Mouse (Mus musculus) kidney, embryonic 14.5 days (tissue): ENCODE data around the gene Bud13. TPM values are rescaled to one million over a fixed set of nuclear protein-coding genes. Genes with fewer than 3 reads are reported as not detected.

ENCODE experiments used
- ATAC-seq: fragments of 200-750 bp; cut with Nextera tagmentation; 2 replicates; pipeline ENCODE4 v1.8.0; 2017; ENCODE audit warnings: moderate number of reproducible peaks, mild to moderate bottlenecking, moderate TSS enrichment, moderate library complexity; ENCODE audit not compliant: low FRiP score, low TSS enrichment
- H3K27ac ChIP-seq: fragments of 300-500 bp; sonication (generic); 2 replicates; pipeline ENCODE4 v1.5.1; 2014; ENCODE audit warnings: low read depth, mild to moderate bottlenecking, low read length, moderate library complexity, mixed read lengths
- H3K27me3 ChIP-seq: fragments of 300-500 bp; sonication (generic); 2 replicates; pipeline ENCODE4 v1.6.1; 2014; ENCODE audit warnings: mild to moderate bottlenecking, low read length; ENCODE audit not compliant: control insufficient read depth, insufficient read depth
- H3K36me3 ChIP-seq: fragments of 300-500 bp; sonication (generic); 2 replicates; pipeline ENCODE4 v1.6.1; 2014; ENCODE audit warnings: low read length, mixed read lengths; ENCODE audit not compliant: control insufficient read depth, insufficient read depth
- H3K4me1 ChIP-seq: fragments of 300-500 bp; sonication (generic); 2 replicates; pipeline ENCODE4 v1.6.1; 2014; ENCODE audit warnings: low read length, mixed read lengths; ENCODE audit not compliant: control insufficient read depth, insufficient read depth
- H3K4me2 ChIP-seq: fragments of 300-500 bp; sonication (generic); replicated peaks from 2 replicates; pipeline ENCODE4 v1.6.1; 2014; ENCODE audit warnings: low read depth, mild to moderate bottlenecking, low read length
- H3K4me3 ChIP-seq: fragments of 300-500 bp; sonication (generic); 2 replicates; pipeline ENCODE4 v1.5.1; 2014; ENCODE audit warnings: mild to moderate bottlenecking, low read length
- H3K9ac ChIP-seq: fragments of 300-500 bp; sonication (generic); 2 replicates; pipeline ENCODE4 v1.6.1; 2014; ENCODE audit warnings: low read depth, mild to moderate bottlenecking, low read length, moderate library complexity
- H3K9me3 ChIP-seq: fragments of 300-500 bp; sonication (generic); 2 replicates; pipeline ENCODE4 v1.6.1; 2016; ENCODE audit warnings: low read length; ENCODE audit not compliant: control insufficient read depth
- WGBS: fragments of 180-500 bp; shearing (Covaris S2); extraction: QIAGEN DNeasy Blood & Tissue Kit; methylation state at CpG from one replicate; pipeline ENCODE4 v1.1.7; 2014; 5-methylcytosine and 5-hydroxymethylcytosine counted together
- polyA plus RNA-seq: library from polyadenylated mRNA; unstranded; fragments of >200 nt; fragmentation: Nextera tagmentation; extraction: Ambion mirVana; gene quantifications from 2 replicates; pipeline ENCODE4 v1.2.1, GENCODE M21; 2014

The Bud13 gene
- polyA plus RNA-seq, 1 experiment from 2014 or later = 28.6 TPM

DNA sequence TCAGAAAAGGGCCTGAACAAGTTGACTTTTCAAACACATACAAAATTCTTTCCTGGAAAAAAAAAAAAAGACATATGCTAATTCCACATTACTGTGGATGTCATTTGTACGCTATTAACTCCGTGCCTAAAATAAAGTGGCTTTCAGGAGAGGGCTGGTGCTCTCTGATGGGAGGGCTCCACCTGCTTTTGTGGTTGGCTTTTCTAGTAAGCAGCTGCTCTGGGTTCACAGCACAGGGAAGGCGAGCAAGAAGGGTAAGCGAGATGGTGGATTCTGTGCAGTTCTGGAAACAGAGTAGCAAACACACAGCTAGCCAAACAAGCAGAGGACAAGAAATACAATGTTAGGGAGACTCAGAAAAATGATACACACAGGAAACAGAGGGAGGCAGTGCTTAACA lies 55.6 kb downstream of the Bud13 start:
- no peak overlapping the region for H3K4me3 ChIP-seq
- ATAC-seq = no peak
- no peak overlapping the region for H3K4me2 ChIP-seq
- H3K9me3 ChIP-seq = no peaks in the 10 kb centered on the region
- H3K9ac ChIP-seq = no peak overlapping the region
- 37% methylated on average over 4 of the region's 4 CpGs for WGBS
- H3K4me1 ChIP-seq = no peaks in the 10 kb centered on the region
- no peaks in the 10 kb centered on the region for H3K36me3 ChIP-seq
- no peak overlapping the region for H3K27ac ChIP-seq
- H3K27me3 ChIP-seq = peaks cover 3% of the 10 kb centered on the region

DNA sequence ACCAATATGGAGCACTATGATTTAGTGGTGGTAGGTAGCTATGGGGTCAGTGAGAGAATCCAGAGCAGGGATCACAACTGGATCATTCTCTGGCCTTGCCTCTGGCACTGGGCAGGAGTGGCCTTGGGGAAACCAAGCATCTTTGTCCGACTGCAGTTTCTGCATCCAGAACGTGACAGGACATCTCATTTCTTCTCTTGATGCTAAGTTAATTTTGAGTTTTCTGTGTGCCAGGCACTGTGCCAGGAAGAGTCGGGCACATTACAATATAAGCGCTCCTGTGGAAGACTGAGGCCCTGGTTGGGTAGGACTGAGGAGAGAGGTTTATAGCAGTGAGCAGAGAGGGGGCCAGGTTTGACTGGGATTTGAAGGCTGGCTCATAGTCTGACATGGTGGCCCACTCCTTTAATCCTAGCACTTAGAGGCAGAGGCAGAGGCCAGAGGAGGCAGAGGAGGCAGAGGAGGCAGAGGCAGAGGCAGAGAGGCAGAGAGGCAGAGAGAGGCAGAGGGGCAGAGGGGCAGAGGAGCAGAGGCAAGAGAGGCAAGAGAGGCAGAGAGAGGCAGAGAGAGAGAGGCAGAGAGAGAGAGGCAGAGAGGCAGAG lies 56.3 kb downstream of the Bud13 start:
- peaks cover 2% of the 10 kb centered on the region for H3K27me3 ChIP-seq
- no peaks in the 10 kb centered on the region for H3K9me3 ChIP-seq
- no peak overlapping the region for H3K4me3 ChIP-seq
- ATAC-seq = no peak
- no peak overlapping the region for H3K27ac ChIP-seq
- no peak overlapping the region for H3K4me2 ChIP-seq
- 83% methylated on average over 4 of the region's 4 CpGs for WGBS
- no peaks in the 10 kb centered on the region for H3K4me1 ChIP-seq
- H3K9ac ChIP-seq = no peak overlapping the region
- no peaks in the 10 kb centered on the region for H3K36me3 ChIP-seq

DNA sequence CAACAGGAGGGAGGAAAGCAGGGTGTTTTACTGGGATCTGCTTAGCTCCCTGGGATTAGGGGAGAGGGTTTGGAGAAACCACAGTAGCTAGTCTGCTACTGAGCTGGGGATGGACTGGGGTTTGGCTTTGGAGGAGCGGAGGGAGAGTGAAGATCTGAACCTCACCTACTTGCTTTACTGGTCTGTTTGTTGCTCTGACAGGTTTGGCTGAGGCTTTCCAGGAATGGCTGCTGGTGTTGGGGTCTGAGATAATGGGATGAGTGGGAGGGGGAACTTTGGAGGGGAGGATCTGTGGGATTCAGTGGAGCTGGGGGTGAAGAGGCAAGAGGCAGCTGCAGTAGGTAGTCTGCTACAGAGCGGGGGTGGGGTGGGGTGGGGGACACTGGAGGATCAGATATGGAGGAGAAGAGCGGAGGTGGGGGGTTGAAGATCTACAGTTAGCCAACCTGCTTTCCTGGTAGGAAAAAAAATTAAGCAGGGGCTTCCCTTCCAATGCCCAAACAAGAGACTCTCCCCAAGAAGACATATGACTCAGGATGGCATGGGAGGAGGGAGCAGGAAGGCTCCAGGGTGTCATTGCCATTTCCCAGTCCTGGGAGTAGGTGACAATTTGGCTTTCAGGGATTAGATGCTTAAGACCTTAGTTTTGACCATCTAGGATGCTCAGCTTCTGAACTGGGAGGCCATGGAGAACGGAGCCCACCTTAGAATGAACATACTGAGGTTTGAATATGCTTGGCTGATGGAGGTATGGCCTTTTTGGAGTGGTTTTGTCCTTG lies 63.3 kb downstream of the Bud13 start:
- H3K4me2 ChIP-seq = no peak overlapping the region
- H3K27me3 ChIP-seq = no peaks in the 10 kb centered on the region
- no peaks in the 10 kb centered on the region for H3K36me3 ChIP-seq
- no peak overlapping the region for H3K4me3 ChIP-seq
- no peak overlapping the region for H3K9ac ChIP-seq
- no peak overlapping the region for H3K27ac ChIP-seq
- no peaks in the 10 kb centered on the region for H3K9me3 ChIP-seq
- H3K4me1 ChIP-seq = no peaks in the 10 kb centered on the region
- no peak for ATAC-seq
- WGBS = 92% methylated on average over 4 of the region's 4 CpGs

Other genes with a start within 250 kb of the Bud13 start
- 2.6 and 3.1 TPM in 2 replicates for gene Apoa1, start 54.4 kb upstream of the Bud13 start, polyA plus RNA-seq
- gene Apoc3, start 47.4 kb upstream of the Bud13 start, polyA plus RNA-seq = not detected in 2 replicates
- gene Apoa4, start 42.3 kb upstream of the Bud13 start, polyA plus RNA-seq = not detected in 2 replicates
- not detected in 2 replicates for gene Apoa5, start 14.4 kb upstream of the Bud13 start, polyA plus RNA-seq
- 55.0 and 64.2 TPM in 2 replicates for gene Zpr1, start 9.9 kb upstream of the Bud13 start, polyA plus RNA-seq
- 0.23 TPM in 1 of 2 replicates, not detected in the other for gene 4931429L15Rik, start 37.0 kb downstream of the Bud13 start, polyA plus RNA-seq